13 mouse cellular contexts compared by ENCODE assay signal in the genomic region with DNA sequence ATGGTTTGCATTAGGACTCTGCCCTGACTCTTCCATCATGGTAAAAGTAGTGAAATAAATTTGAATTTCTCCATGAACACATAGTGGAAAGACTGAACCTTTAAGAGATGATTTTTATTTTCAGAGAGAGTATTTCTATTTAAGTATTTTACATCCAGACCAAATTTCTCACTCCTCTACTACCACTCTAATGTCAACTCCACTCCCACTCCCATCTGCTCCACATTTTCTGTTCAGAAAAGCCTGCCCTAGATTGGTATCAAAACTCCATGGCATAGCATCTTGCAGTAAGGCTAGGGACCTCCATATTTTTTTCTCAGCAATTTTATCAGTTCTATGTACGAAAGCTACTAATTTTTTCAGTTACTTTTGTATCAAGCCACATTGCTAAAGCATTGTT.
"Had no signal": no experiment of that assay in that cellular context is flagged by ENCODE, and none has a peak within 500 bp of the region (broad histone marks: within the 10 kb centered on the region; RNA-seq: fewer than 3 reads in every experiment).

No protein-coding gene starts in this region.

- DNase-seq: kidney, adult 11 months; kidney, adult 8-10 months; kidney, postnatal 10 days; kidney, postnatal 36 days; layer of hippocampus, postnatal 36 days; liver, embryonic 13.5 days; lung, adult 2 months; lung, postnatal 14 days; lung, postnatal 4 days; midbrain, embryonic 14.5 days; right cerebral cortex, postnatal 4 days; thymus, postnatal 36 days had no signal

- ATAC-seq: intestine, embryonic 15.5 days had no signal
